Mouse (Mus musculus): ENCODE measurements around the gene Dvl1.

- TF ChIP-seq GATA1 (IDR thresholded peaks at IDR 0.05; ENCODE audit: borderline replicate concordance, low read length) (no peak), FLI1 (IDR thresholded peaks at IDR 0.05; ENCODE audit: low read length) (no peak)
These were observed 7.8 kb downstream of the Dvl1 start for GRCm38 (mm10) chr4:155854991-155855390.

All from megakaryocyte, embryonic 14.5 days (primary cell).